Mouse (Mus musculus) urinary bladder, postnatal 14 days (tissue): ENCODE results near the gene Gm9747.

Experiments used
- DNase-seq: peaks from one replicate; pipeline ENCODE4 v3.0.0; 2021; ENCODE audit warnings: low spot score

Gm9747 gene

GRCm38 (mm10) chr1:82257457-82257856 lies 24.5 kb downstream of the Gm9747 start:
- no peak for DNase-seq

GRCm38 (mm10) chr1:82258331-82258730 lies 25.4 kb downstream of the Gm9747 start:
- DNase-seq, result peak; percentile 36

DNA sequence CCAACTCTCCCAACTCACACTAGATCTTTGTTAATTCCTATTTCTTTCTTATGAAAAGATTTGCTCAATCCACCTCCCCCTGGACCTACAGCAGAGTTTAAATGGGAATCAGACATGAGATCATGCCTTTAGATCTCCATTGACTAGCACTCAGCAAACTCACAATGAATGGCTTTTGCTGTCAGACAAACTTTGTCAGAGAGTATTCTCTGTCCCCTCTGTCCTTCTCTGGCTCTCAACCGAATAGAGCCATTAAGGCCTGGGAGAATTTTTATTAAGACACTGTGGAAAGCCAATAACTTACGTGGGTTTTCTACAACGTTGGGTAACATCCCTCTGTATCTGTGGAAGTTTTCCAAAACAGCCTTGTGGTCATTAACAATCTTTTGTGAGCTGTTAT lies 27.1 kb downstream of the Gm9747 start:
- no peak for DNase-seq

- DNase-seq, result no peak
Observed at GRCm38 (mm10) chr1:82261053-82261618, 28.2 kb downstream of the Gm9747 start.

- no peak for DNase-seq
Observed at GRCm38 (mm10) chr1:82261638-82262037, 28.7 kb downstream of the Gm9747 start.

- no peak for DNase-seq
Observed at GRCm38 (mm10) chr1:82262331-82262730, 29.4 kb downstream of the Gm9747 start.

- no peak for DNase-seq
Observed at GRCm38 (mm10) chr1:82267547-82267946, 34.6 kb downstream of the Gm9747 start.

- no peak for DNase-seq
Observed at GRCm38 (mm10) chr1:82272231-82272630, 39.3 kb downstream of the Gm9747 start.

GRCm38 (mm10) chr1:82273529-82273928 lies 40.6 kb downstream of the Gm9747 start:
- DNase-seq, result no peak

DNA sequence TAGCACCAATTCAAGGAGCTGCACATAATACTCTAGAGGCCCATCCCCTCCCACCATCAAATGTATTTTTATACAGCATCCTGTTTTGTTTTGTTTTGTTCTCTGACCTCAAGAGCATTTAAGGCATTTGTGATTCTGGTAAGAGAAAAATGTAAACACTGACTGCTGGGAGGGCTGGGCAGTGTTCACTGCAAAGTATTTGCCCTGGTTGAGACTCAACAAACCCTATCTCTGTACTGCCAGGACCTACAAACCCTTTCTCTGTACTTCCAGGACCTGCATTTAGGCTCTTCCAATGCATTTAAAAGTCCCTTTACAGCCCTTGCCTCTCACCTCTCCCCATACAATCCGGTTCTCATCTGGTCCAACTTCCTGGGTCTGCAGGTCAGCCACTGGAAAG lies 41.4 kb downstream of the Gm9747 start:
- DNase-seq, result no peak

DNA sequence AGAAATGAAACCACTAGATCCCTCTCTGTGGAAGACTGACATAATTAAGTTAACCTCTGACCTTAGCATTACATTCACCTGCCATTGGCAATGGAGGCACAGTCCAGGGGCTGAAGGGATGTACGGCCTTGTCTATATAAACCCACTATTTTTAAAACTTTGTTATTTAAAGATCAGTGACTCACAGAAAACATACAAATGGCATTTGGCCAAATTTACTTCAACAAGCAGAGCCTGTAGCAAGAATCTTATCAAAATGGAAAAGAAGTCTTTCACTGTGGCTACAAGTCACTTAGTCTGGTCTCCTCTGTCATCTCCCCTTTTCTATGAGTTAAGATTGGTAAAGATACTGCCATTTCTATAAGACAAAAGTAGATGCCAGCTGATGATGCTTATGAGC lies 46.9 kb downstream of the Gm9747 start:
- no peak for DNase-seq

- no peak for DNase-seq
Observed at GRCm38 (mm10) chr1:82281823-82282222, 48.9 kb downstream of the Gm9747 start.

DNA sequence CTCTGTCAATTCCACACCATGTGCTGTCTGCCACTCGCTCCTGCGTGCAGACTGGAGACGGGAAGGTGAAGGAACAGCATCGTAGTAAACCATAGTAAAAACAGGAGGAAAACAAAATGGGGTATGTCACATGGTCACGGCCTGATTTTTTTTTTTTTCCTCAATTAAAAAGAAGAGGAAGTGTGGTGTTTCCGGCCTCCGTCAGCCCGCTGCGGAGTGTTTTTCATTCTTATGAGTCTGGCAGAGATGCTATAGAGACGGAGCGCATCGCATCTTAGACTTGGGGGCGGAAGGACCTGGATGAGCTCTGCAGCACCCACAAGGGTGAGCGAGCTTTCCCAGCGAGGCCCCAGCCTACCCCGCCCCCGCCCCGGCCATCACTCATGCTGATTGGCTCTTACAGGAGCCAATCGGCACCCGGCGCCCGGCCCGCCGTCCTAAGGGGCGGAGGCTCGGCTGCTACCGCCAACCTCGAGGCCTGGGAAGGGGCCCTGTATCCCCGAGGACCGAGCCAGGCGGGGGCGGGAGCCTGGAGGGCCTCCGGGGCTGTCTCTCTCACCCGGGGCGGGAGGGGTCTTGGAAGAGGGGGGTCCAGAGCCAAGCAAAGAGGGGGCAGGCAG lies 50.2 kb downstream of the Gm9747 start:
- peak; percentile 88 for DNase-seq

GRCm38 (mm10) chr1:82283901-82284301 lies 51.0 kb downstream of the Gm9747 start:
- DNase-seq, result no peak

DNA sequence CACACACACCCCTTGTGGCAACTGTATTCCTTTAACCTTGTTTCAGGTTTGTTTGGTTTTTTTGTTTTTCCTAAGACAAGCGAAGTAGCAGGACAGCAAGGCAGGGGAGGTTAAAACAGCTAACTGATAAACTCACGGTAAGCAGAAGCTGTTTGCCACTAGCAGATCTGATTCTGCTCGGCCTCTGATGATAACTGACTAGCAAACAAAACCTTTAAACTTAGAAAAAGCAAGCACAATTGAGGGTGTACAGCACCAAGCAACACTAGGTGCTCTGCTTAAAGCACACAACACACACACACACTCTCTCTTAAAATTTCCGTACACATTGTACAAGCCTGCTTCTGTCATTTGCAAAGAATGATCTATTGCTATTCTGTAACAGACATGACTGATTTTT lies 51.5 kb downstream of the Gm9747 start:
- DNase-seq, result no peak
